In the genomic region with DNA sequence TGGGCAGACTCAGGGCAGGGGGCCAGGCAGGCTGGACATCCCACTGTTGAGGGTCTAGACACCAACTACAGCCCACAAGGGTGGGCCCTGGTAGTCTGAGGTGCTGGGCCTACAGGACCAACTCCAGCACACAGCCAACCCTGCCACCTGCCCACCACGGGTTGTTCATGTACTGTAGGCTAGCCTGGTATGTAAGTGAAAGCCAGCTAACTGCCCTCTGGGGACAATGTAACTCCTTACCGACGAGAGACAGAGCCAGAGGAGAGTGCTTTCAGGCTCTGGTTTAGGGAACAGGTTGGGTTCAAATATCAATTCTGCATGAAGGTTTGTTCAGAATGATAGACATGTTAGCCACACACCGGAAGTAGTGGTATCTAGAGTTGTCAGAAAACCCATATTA, we compare ENCODE assay signal across 13 mouse cellular contexts.
DNase-seq lines count a peak whose midpoint lies in the region; ATAC-seq and TF ChIP-seq lines count a peak whose summit lies in the region.
"Had no signal": no experiment of that assay in that cellular context is flagged by ENCODE, and none has a peak within 500 bp of the region (broad histone marks: within the 10 kb centered on the region; RNA-seq: fewer than 3 reads in every experiment).

No protein-coding gene starts in this region.

- no peaks in the 10 kb centered on the region for H3K9me3 ChIP-seq in embryonic facial prominence, embryonic 15.5 days (replicated peaks)
- H3K9me3 ChIP-seq in embryonic facial prominence, embryonic 10.5 days, result no peaks in the 10 kb centered on the region
- no peaks in the 10 kb centered on the region for H3K9me3 ChIP-seq in hindbrain, embryonic 14.5 days (ENCODE audit: control insufficient read depth, low read length)
- no peaks in the 10 kb centered on the region for H3K9me3 ChIP-seq in hindbrain, embryonic 12.5 days (replicated peaks)
- no peaks in the 10 kb centered on the region for H3K9me3 ChIP-seq in lung, postnatal 0 days (ENCODE audit: low read length)
- no peaks in the 10 kb centered on the region for H3K9me3 ChIP-seq in stomach, embryonic 15.5 days
- H3K9me3 ChIP-seq: midbrain, embryonic 13.5 days had no signal

- no peak for TF ChIP-seq CTCF in lung, postnatal 0 days (IDR thresholded peaks at IDR 0.05)

- H3K27me3 ChIP-seq in embryonic facial prominence, embryonic 15.5 days, result no peaks in the 10 kb centered on the region
- no peaks in the 10 kb centered on the region for H3K27me3 ChIP-seq in embryonic facial prominence, embryonic 10.5 days (replicated peaks; ENCODE audit: low read depth, poor library complexity, severe bottlenecking)
- H3K27me3 ChIP-seq in hindbrain, embryonic 14.5 days (ENCODE audit: control insufficient read depth, insufficient read depth, low read length), result no peaks in the 10 kb centered on the region
- no peaks in the 10 kb centered on the region for H3K27me3 ChIP-seq in hindbrain, embryonic 12.5 days
- H3K27me3 ChIP-seq in lung, postnatal 0 days (replicated peaks; ENCODE audit: insufficient read depth, low read length), result no peaks in the 10 kb centered on the region
- no peaks in the 10 kb centered on the region for H3K27me3 ChIP-seq in stomach, embryonic 15.5 days (replicated peaks)
- H3K27me3 ChIP-seq: midbrain, embryonic 13.5 days had no signal

- H3K4me2 ChIP-seq in embryonic facial prominence, embryonic 15.5 days (replicated peaks), result no peak overlapping the region
- no peak overlapping the region for H3K4me2 ChIP-seq in hindbrain, embryonic 14.5 days (replicated peaks)
- H3K4me2 ChIP-seq in hindbrain, embryonic 12.5 days (replicated peaks), result no peak overlapping the region
- peak overlapping the region; percentile 17 for H3K4me2 ChIP-seq in lung, postnatal 0 days (replicated peaks; ENCODE audit: low read depth, low read length)
- H3K4me2 ChIP-seq in stomach, embryonic 15.5 days, result no peak overlapping the region
- H3K4me2 ChIP-seq: midbrain, embryonic 13.5 days had no signal

- WGBS in embryonic facial prominence, embryonic 15.5 days, result 84% methylated on average over 4 of the region's 4 CpGs
- 90% methylated on average over 4 of the region's 4 CpGs for WGBS in embryonic facial prominence, embryonic 10.5 days
- 84% methylated on average over 4 of the region's 4 CpGs for WGBS in hindbrain, embryonic 14.5 days
- WGBS in hindbrain, embryonic 12.5 days, result 86% methylated on average over 4 of the region's 4 CpGs
- WGBS in lung, postnatal 0 days, result 92% methylated on average over 4 of the region's 4 CpGs
- WGBS in stomach, embryonic 15.5 days, result 87% methylated on average over 4 of the region's 4 CpGs

- peak overlapping the region; percentile 79; the same call in 1 of the 2 replicates for H3K27ac ChIP-seq in embryonic facial prominence, embryonic 15.5 days (replicated peaks)
- H3K27ac ChIP-seq in embryonic facial prominence, embryonic 10.5 days (replicated peaks), result no peak overlapping the region
- H3K27ac ChIP-seq in hindbrain, embryonic 14.5 days, result peak overlapping the region; percentile 78
- H3K27ac ChIP-seq in hindbrain, embryonic 12.5 days, result no peak overlapping the region
- peak overlapping the region; percentile 96 for H3K27ac ChIP-seq in lung, postnatal 0 days (ENCODE audit: low read length)
- H3K27ac ChIP-seq in stomach, embryonic 15.5 days, result peak overlapping the region; percentile 84; the same call in 1 of the 2 replicates

- H3K4me1 ChIP-seq in embryonic facial prominence, embryonic 15.5 days, result peaks cover 18% of the 10 kb centered on the region
- peaks cover 9% of the 10 kb centered on the region; the same call in 1 of the 2 replicates for H3K4me1 ChIP-seq in embryonic facial prominence, embryonic 10.5 days
- H3K4me1 ChIP-seq in hindbrain, embryonic 14.5 days (replicated peaks; ENCODE audit: control insufficient read depth, insufficient read depth, low read length), result peaks cover 14% of the 10 kb centered on the region
- H3K4me1 ChIP-seq in hindbrain, embryonic 12.5 days, result peaks cover 16% of the 10 kb centered on the region
- H3K4me1 ChIP-seq in lung, postnatal 0 days (ENCODE audit: insufficient read depth, low read depth, low read length), result peaks cover 22% of the 10 kb centered on the region
- peaks cover 15% of the 10 kb centered on the region for H3K4me1 ChIP-seq in stomach, embryonic 15.5 days

- peaks cover 93% of the 10 kb centered on the region for H3K36me3 ChIP-seq in embryonic facial prominence, embryonic 15.5 days
- peaks cover 100% of the 10 kb centered on the region for H3K36me3 ChIP-seq in embryonic facial prominence, embryonic 10.5 days (replicated peaks)
- peaks cover 69% of the 10 kb centered on the region for H3K36me3 ChIP-seq in hindbrain, embryonic 14.5 days (replicated peaks; ENCODE audit: control insufficient read depth, insufficient read depth)
- H3K36me3 ChIP-seq in hindbrain, embryonic 12.5 days, result peaks cover 91% of the 10 kb centered on the region
- H3K36me3 ChIP-seq in lung, postnatal 0 days (ENCODE audit: insufficient read depth, low read length), result peaks cover 16% of the 10 kb centered on the region; the same call in 1 of the 2 replicates
- H3K36me3 ChIP-seq in stomach, embryonic 15.5 days, result peaks cover 39% of the 10 kb centered on the region

- DNase-seq in embryonic facial prominence, embryonic 10.5 days (ENCODE audit: low spot score), result no peak
- no peak for DNase-seq in hindbrain, embryonic 14.5 days (ENCODE audit: low spot score)
- DNase-seq in lung, postnatal 0 days (ENCODE audit: low spot score), result no peak
- DNase-seq in lung, adult 18-20 months, result no peak
- DNase-seq in kidney, postnatal 10 days, result no peak
- DNase-seq: cerebellum, adult 8-10 months; left cerebral cortex, postnatal 4 days; thymus, postnatal 4 days had no signal

- no peak overlapping the region for H3K4me3 ChIP-seq in embryonic facial prominence, embryonic 15.5 days (replicated peaks)
- no peak overlapping the region for H3K4me3 ChIP-seq in embryonic facial prominence, embryonic 10.5 days
- H3K4me3 ChIP-seq in hindbrain, embryonic 14.5 days (replicated peaks; ENCODE audit: low read length), result no peak overlapping the region
- H3K4me3 ChIP-seq in hindbrain, embryonic 12.5 days, result no peak overlapping the region
- H3K4me3 ChIP-seq in lung, postnatal 0 days (ENCODE audit: low read depth, low read length), result no peak overlapping the region
- H3K4me3 ChIP-seq in stomach, embryonic 15.5 days (replicated peaks), result no peak overlapping the region
- H3K4me3 ChIP-seq: erythroblast, embryonic 14.5 days; midbrain, embryonic 13.5 days had no signal

- no peak for ATAC-seq in embryonic facial prominence, embryonic 15.5 days (ENCODE audit: insufficient number of reproducible peaks, low FRiP score, low TSS enrichment, low read depth)
- no peak for ATAC-seq in hindbrain, embryonic 14.5 days (ENCODE audit: low FRiP score)
- ATAC-seq in hindbrain, embryonic 12.5 days (ENCODE audit: low FRiP score), result no peak
- ATAC-seq in lung, postnatal 0 days, result no peak
- no peak for ATAC-seq in stomach, embryonic 15.5 days (ENCODE audit: insufficient read depth, low FRiP score, low read depth)

- no peak overlapping the region for H3K9ac ChIP-seq in embryonic facial prominence, embryonic 15.5 days
- no peak overlapping the region for H3K9ac ChIP-seq in hindbrain, embryonic 14.5 days
- H3K9ac ChIP-seq in hindbrain, embryonic 12.5 days, result no peak overlapping the region
- 0 out of 2 replicates have a peak overlapping the region, but pooled peaks have one; percentile 9 for H3K9ac ChIP-seq in lung, postnatal 0 days (replicated peaks; ENCODE audit: low read depth)
- no peak overlapping the region for H3K9ac ChIP-seq in stomach, embryonic 15.5 days
- H3K9ac ChIP-seq: midbrain, embryonic 13.5 days had no signal

- TF ChIP-seq EP300 in lung, postnatal 0 days (IDR thresholded peaks at IDR 0.05), result no peak

Comparison
In these comparisons a context has a peak if more than half of its experiments do, and no peak if none do; other contexts are left out.
1. H3K27ac ChIP-seq: peak in embryonic facial prominence, embryonic 15.5 days (single experiment), hindbrain, embryonic 14.5 days (single experiment), lung, postnatal 0 days (single experiment) and stomach, embryonic 15.5 days (single experiment); none in embryonic facial prominence, embryonic 10.5 days (single experiment) and hindbrain, embryonic 12.5 days (single experiment).